Mouse (Mus musculus) bone marrow macrophage, adult 2 months (primary cell): ENCODE data around the gene Hmcn2. TPM values are rescaled to one million over a fixed set of nuclear protein-coding genes. Genes with fewer than 3 reads are reported as not detected.

Source experiments
- H3K27ac ChIP-seq: 2 replicates; pipeline ENCODE4 v1.5.1; 2012; ENCODE audit warnings: low read depth, low read length; ENCODE audit not compliant: insufficient read depth
- H3K4me1 ChIP-seq: 2 replicates; pipeline ENCODE4 v1.6.1; 2012; ENCODE audit warnings: low read length; ENCODE audit not compliant: control insufficient read depth, insufficient read depth
- H3K4me3 ChIP-seq: 2 replicates; pipeline ENCODE4 v1.5.1; 2012; ENCODE audit warnings: mild to moderate bottlenecking, low read length, moderate library complexity; ENCODE audit not compliant: insufficient read depth
- CTCF ChIP-seq: IDR thresholded peaks from 2 replicates; pipeline ENCODE4 v1.5.1; 2012; ENCODE audit warnings: low read depth, mild to moderate bottlenecking, low read length, moderate library complexity
- POLR2A ChIP-seq: IDR thresholded peaks from 2 replicates; pipeline ENCODE4 v1.6.1; 2012; ENCODE audit warnings: mild to moderate bottlenecking, low read depth, low read length, borderline replicate concordance
- polyA plus RNA-seq: library from polyadenylated mRNA; stranded (reverse); fragments of >200 nt; gene quantifications from 2 replicates; pipeline ENCODE4 v1.2.4, GENCODE M21; 2012; ENCODE audit not compliant: missing spikeins, insufficient read depth, insufficient read length

Gene Hmcn2
- polyA plus RNA-seq, 1 experiment: not detected

DNA sequence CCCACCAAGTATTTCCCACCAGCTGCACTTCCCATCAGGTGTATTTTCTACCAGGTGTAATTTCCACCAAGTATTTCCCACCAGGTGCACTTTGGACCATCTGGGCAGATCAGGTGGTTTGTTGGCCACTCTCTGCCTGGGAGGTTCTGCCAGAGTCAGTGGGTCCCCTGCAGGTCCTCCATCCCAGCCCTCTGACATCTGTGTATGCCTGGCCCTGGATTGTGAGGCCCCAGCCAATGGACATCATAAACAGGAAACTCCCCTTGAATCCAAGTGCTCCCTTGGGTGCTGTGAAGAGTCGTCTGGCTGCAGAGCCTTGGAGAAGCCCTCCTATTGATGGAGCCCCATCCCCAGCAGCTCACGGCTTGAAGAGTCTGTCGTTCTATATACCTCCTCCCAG, 61.8 kb downstream of the Hmcn2 start:
- H3K27ac ChIP-seq: no peak overlapping the region
- no peaks in the 10 kb centered on the region for H3K4me1 ChIP-seq
- TF ChIP-seq CTCF (no peak), POLR2A (no peak)
- H3K4me3 ChIP-seq: no peak overlapping the region

DNA sequence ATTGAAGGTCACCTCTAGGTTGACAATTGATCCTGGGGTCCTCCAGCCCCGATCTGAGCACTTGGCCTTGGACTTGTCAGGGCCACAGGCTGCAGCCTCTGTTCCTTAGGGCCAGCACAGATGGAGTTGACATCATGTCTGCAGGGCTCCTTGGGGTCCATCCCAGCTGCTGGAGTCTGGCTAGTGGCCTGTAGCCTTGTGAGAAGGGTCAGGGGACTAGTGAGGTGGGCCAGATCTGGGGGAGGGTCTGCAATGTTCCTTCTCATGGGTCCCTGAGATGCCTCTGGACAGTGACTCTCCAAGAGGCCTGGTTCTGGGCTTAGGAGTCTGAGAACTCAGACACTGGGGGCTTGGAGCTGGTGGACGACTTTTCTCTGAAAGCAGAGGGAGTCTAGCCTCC, 63.3 kb downstream of the Hmcn2 start:
- H3K27ac ChIP-seq: no peak overlapping the region
- H3K4me1 ChIP-seq: no peaks in the 10 kb centered on the region
- TF ChIP-seq POLR2A (no peak), CTCF (no peak)
- H3K4me3 ChIP-seq: no peak overlapping the region

DNA sequence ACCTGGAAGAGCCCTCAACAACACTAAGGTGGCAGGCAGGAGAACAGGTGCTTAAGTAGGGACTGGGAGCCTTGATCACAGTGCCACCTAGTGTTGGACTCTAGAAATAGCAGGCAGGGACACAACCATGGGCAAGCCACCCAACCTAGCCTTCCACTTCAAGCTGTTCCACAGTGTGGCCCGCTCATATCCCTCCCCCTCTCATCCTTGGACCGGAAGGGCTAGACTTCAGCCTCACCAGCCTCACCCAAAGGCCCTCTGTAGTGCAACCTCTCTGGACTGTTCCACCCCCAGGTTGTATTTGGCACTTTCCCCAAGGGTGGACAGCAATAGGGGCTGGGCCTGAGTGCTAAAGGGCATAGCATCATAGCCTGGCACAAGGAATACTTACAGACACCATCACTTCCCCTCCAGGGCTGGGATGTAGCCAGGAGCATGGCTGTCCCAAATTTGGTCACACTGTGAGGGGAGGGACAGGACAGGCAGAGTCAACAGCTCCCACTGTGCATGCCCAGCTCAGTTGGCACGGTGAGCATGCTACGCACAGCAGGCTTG, 67.2 kb downstream of the Hmcn2 start:
- Histone ChIP-seq H3K4me3 (no peak overlapping the region), H3K27ac (no peak overlapping the region), H3K4me1 (no peaks in the 10 kb centered on the region)
- TF ChIP-seq POLR2A: no peak
- peak; percentile 75 for TF ChIP-seq CTCF

DNA sequence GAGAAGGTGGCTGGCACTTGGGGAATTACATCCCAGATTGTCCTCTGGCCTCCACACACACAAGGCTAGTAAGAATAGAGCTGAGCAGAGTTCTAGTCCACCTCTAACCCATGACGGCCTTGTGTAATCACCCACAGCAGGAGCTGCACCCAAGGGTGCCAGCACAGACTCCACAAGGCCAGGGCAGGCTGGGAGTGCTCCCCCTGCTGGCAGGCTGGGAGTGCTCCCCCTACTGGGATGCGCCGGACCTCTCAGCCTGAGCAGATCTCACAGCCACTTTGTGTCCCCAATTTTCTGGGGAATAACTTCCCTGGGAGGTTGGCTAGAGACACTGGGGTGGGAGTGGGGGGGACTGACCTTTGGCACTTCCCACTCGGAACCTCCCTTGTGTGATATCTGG, 68.7 kb downstream of the Hmcn2 start:
- H3K4me1 ChIP-seq: no peaks in the 10 kb centered on the region
- H3K27ac ChIP-seq: no peak overlapping the region
- H3K4me3 ChIP-seq: no peak overlapping the region
- no peak for TF ChIP-seq POLR2A
- TF ChIP-seq CTCF: peak; percentile 82

DNA sequence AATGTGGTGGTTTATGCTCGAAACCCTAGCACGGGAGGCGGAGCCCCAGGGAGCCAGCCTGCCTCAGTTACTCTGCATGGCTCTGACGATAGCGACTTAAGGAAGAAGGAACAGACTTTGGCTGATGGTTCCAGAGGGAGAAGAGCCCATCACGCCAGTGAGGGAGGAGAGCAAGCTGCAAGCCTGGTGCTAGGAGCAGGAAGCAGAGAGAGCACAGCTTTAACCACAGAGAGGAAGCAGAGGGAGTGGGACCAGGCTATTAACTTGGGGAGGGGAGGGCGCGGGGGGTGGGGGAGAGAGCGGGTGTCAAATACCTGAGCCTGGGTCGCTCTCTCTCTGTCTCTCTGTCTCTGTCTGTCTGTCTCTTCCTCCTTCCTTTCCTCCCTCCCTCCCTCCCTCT, 102.8 kb downstream of the Hmcn2 start:
- H3K4me1 ChIP-seq: peaks cover 4% of the 10 kb centered on the region
- no peak overlapping the region for H3K27ac ChIP-seq
- TF ChIP-seq POLR2A (no peak), CTCF (no peak)
- no peak overlapping the region for H3K4me3 ChIP-seq

DNA sequence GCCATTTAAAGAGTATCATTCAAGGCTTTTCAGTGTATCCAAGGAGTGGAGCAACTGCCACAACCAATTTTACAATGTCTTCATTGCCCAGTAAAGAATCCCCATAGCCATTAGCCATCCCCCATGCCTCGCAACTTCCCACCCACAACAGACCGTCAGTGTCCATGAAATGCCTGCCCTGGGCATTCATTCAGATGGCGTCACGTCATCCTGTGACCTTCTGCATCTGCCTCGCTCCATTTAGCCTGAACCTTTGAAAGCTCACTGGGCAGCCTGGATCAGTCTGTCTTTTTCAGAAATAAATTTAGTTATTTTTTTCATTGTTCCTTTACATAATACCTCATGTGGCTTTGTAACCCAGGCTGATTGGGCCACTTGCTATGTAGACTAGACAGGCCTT, 103.8 kb downstream of the Hmcn2 start:
- TF ChIP-seq CTCF: no peak
- no peak for TF ChIP-seq POLR2A
- no peak overlapping the region for H3K4me3 ChIP-seq
- peaks cover 4% of the 10 kb centered on the region for H3K4me1 ChIP-seq
- H3K27ac ChIP-seq: no peak overlapping the region

DNA sequence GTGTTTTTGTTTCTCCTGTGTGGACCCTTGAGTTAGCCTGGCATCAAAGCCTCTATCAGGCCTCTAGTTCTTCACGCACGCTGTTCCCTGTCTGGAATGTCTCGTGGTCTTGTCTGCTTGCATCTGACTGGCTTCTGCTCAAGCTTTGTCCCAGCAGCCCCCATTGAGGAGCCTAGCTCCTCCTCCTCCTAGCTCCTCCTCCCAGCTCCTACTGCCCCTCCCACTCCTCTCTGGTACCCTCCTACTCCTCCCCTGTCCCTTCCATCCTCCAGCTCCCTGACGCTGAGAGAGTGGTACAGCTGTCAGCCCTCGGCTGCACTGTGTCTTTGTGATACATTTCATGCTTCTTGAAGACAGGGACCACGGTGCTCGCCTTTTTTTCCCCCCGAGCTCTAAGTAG, 104.4 kb downstream of the Hmcn2 start:
- TF ChIP-seq CTCF (no peak), POLR2A (no peak)
- Histone ChIP-seq H3K27ac (no peak overlapping the region), H3K4me3 (no peak overlapping the region), H3K4me1 (peaks cover 4% of the 10 kb centered on the region)

DNA sequence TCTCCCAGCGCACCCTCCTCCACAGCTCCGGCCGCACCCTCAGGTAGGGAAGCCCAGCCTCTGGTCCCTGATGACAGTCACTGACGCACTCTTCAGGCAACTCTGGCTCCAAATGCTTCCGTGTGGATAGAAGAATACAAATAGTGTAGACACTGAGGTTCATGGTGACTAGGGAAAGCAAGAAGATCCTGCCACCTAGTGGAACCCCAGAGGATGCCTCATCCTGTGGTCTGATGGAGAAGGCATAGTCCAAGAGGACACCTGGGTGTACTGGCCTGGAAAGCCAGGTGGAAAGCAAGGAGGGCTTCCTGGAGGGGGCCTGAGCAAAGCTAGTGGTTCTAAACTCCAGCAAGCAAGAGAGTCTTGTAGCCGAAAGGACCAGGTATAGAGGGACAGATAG, 106.7 kb downstream of the Hmcn2 start:
- TF ChIP-seq CTCF (0 out of 2 replicates have a peak, but pooled peaks have one; percentile 10), POLR2A (no peak)
- H3K4me3 ChIP-seq: no peak overlapping the region
- no peak overlapping the region for H3K27ac ChIP-seq
- H3K4me1 ChIP-seq: peaks cover 4% of the 10 kb centered on the region

DNA sequence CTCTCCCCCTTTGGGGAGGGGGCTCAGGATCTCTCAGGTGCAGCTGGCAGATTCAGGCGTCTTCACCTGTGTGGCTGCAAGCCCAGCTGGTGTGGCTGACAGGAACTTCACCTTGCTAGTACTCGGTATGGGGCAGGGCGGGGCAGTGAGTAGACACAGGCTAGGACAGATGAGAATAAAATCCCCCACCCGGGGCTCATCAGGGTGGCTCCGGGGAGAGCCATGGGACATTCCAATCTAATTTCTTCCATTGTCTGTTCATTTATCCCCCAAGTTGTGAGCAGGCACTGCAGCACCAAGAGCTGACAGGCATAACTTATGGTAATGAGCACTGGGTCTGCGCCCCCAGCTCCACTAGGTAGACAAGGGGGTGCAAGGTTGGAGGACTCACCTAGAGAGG, 108.4 kb downstream of the Hmcn2 start:
- Histone ChIP-seq H3K4me1 (no peaks in the 10 kb centered on the region), H3K4me3 (no peak overlapping the region), H3K27ac (no peak overlapping the region)
- no peak for TF ChIP-seq POLR2A
- no peak for TF ChIP-seq CTCF

DNA sequence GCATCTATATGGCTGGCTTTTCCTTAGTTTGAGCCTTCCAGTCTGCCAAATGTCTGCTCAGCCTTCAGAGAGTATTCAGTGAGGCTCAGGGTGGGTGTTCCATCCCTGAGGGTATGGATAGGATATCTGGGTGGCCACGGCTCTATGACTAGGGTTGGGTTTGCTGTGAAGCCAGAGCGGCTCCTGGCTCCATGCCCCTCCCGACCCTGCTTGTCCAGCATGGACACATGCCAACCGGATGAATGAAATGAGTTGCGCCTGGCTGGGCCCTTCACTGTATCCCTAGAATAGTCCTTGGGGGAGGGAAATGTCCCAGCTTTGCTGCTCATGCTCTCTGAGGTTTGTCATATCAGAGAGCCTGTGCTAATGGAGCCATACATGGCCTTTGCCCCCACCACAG, 117.3 kb downstream of the Hmcn2 start:
- no peak for TF ChIP-seq CTCF
- TF ChIP-seq POLR2A: no peak
- no peaks in the 10 kb centered on the region for H3K4me1 ChIP-seq
- no peak overlapping the region for H3K27ac ChIP-seq
- H3K4me3 ChIP-seq: no peak overlapping the region

DNA sequence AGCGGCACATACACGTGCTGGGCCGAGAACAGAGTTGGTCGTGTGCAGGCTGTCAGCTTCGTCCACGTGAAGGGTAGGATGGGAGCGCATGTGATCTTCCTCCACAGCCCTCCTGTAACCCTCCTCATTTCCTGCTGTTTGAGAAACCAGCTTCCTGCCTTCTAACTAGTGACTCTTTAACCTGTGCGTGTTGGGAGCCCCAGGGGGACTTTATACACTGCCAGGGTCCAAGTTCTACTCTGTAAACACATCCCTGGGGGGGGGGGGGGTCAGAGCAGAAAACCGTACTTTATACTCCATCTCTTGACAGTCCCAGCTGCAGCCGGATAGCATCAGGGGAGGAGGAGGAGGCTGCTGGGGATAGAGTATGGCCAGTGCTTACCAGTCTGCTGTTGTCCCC, 120.5 kb downstream of the Hmcn2 start:
- TF ChIP-seq POLR2A: no peak
- TF ChIP-seq CTCF: no peak
- H3K4me1 ChIP-seq: no peaks in the 10 kb centered on the region
- no peak overlapping the region for H3K4me3 ChIP-seq
- H3K27ac ChIP-seq: no peak overlapping the region
